Mouse (Mus musculus) small intestine, adult 10 weeks (tissue): Measurements from ENCODE around the gene Tor1aip1. TPM values are rescaled to one million over a fixed set of nuclear protein-coding genes. Genes with fewer than 3 reads are reported as not detected.

Experiments
- polyA plus RNA-seq: library from polyadenylated mRNA; stranded (reverse); fragments of 350-450 nt; fragmentation: Illumina TruSeq; extraction: RNeasy Lipid Tissue Mini Kit (QIAGEN cat#74804); gene quantifications from one replicate; pipeline ENCODE4 v1.2.3, GENCODE M21; 2014; ENCODE audit warnings: low replicate concordance

The Tor1aip1 gene
- 43.0 TPM for polyA plus RNA-seq

DNA sequence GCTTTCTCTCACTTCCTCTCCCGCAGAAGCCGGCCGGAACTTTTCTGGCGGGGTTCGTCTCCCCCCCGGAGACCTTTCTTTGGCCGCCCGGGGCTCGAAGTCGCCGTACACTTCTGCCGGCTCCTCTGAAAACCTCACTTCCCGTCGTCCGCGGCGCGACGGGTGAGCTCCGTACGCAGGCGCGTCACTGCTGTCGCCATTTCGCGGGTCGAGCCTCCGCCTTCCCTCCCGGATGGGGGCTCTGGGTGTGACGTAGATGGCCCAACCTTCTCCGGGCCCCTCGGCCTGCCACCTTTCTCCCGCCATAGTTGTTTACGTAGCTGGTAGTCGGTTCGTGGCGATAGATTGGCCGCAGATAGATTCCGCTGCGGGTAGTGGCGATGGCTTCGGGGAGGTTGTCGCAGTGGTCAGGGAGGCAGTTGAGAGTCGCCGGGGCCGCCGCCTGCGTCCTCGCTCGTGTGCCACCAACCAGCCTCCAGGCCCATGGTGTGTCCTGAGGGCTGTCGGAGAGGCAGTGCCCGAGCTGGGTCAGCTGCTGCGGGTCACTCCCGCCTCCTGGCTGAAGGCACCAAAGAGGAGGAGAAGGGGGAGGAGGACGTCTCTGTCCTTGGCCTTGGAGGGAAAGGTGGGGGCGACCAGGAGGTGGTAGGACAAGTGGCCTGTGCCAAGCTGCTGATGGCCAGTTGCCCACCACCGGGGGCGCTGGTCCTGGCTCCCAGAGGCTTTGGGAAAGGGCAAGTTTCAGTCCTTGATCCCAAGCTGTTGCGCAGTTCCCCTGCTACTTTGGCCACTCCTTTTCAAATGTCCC, at the start of gene Tor1aip1:
Tor1aip1 (minus strand) TSS at position 551 of the 808 bp plus-strand sequence.

DNA sequence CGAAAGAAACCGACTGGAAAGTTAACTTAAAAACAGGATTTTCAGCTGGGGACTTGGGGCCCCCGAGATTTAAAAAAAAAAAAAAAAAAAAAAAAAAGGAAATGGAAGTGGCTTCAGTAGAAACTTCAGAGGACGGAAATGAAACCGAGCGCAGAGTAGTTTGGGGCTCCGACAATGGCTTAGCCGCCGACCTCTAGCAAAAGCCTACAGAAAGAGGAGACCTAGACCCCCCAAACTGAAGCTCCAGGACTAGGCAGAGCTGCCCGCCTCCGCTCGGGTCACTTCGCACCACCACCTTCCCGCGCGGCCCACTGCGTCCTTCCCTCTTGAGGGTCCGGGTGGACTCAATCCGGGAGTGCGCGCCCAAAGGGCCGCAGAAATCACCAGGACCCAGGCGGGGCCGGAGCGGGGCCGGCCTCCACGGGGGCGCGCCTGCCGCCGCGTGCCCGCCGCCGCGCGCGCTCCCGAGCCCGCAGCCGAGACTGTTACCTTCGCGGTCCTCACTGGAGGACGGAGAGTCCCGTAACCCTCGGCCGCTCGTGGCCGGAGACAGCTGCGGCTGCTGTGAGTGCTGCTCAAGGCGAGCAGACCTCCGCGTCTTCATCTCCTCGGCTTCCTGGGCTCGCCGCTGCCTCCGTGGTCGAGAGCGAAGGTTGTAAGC, 881 bp downstream of the Tor1aip1 start, which contains the start of gene Tor1aip2:
Tor1aip2 (plus strand) TSS at position 135 of the 661 bp plus-strand sequence.

DNA sequence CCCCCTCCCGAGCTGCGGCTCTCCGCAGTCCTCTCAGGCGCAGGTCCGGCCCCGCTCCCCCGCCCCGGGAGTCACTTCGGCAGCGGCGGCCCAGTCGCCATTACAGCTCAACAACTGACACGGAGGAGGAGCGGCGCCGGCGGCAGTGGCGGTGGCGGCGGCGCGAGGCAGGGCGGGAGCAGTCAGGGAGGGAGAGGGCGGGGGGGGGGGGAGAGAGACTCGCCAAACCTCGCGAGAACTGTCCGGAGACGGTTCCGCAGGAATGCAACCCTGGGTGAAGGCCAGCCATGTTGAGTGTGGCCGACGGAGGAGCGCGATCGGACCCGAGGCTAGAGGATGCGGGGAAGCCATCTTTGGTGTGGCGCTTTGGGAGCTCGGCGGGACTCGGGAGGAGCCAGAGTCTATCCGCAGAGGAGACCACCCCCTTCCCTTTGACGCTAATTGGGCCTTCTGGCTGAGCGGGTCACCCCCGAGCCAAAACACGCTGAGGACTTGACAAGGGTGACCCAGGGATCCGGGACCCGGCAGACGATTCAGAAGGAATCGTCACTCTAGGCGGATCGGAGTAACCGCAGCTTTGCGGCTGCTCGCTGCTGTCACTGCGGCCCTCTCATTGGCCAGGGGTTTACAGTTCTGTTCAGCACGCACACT, 63.1 kb downstream of the Tor1aip1 start, which contains the start of gene Cep350:
Cep350 (minus strand) TSS at position 188 of the 651 bp plus-strand sequence.

Other genes starting within 250 kb of the Tor1aip1 start
- 0.33 TPM for gene Qsox1, start 223.6 kb downstream of the Tor1aip1 start, polyA plus RNA-seq
- 43.2 TPM for gene Cep350, start 63.2 kb downstream of the Tor1aip1 start, polyA plus RNA-seq
- 476 TPM for gene Tor1aip2, start 1.1 kb downstream of the Tor1aip1 start, polyA plus RNA-seq
- not detected for gene Fam163a, start 168.5 kb upstream of the Tor1aip1 start, polyA plus RNA-seq